Comparison of ENCODE assay signal across 23 mouse cellular contexts in genomic region chr10:34551636-34552035, GRCm38 (mm10).
"Had no signal": no experiment of that assay in that cellular context is flagged by ENCODE, and none has a peak within 500 bp of the region (broad histone marks: within the 10 kb centered on the region; RNA-seq: fewer than 3 reads in every experiment).

No protein-coding gene starts in this region.

- H3K9ac ChIP-seq: limb, embryonic 12.5 days; limb, embryonic 15.5 days; liver, embryonic 14.5 days; liver, postnatal 0 days; lung, embryonic 14.5 days; midbrain, embryonic 15.5 days; neural tube, embryonic 13.5 days had no signal

- H3K4me2 ChIP-seq: limb, embryonic 12.5 days; limb, embryonic 15.5 days; liver, embryonic 11.5 days; lung, embryonic 14.5 days; midbrain, embryonic 15.5 days; neural tube, embryonic 13.5 days had no signal

- H3K4me1 ChIP-seq: limb, embryonic 12.5 days; limb, embryonic 15.5 days; midbrain, embryonic 15.5 days; neural tube, embryonic 13.5 days had no signal

- H3K27ac ChIP-seq: kidney, postnatal 0 days; left cerebral cortex, adult 2 months; limb, embryonic 12.5 days; limb, embryonic 15.5 days; liver, embryonic 14.5 days; macrophage; midbrain, embryonic 15.5 days; neural tube, embryonic 13.5 days; stomach, postnatal 0 days had no signal

- H3K27me3 ChIP-seq: limb, embryonic 12.5 days; limb, embryonic 15.5 days; midbrain, embryonic 15.5 days; neural tube, embryonic 13.5 days had no signal

- DNase-seq: kidney, adult 2 months; layer of hippocampus, postnatal 36 days; left cerebral cortex, postnatal 4 days; liver, postnatal 0 days; lung, embryonic 14.5 days; right cerebral cortex, adult 18-20 months; right cerebral cortex, postnatal 14 days; right cerebral cortex, postnatal 4 days; thymus, adult 2 months; thymus, postnatal 14 days; thymus, postnatal 4 days had no signal

- H3K9me3 ChIP-seq: limb, embryonic 12.5 days; limb, embryonic 15.5 days; midbrain, embryonic 15.5 days; neural tube, embryonic 13.5 days had no signal

- H3K36me3 ChIP-seq: limb, embryonic 12.5 days; limb, embryonic 15.5 days; midbrain, embryonic 15.5 days; neural tube, embryonic 13.5 days had no signal

- ATAC-seq: liver, postnatal 0 days; lung, postnatal 0 days; midbrain, embryonic 15.5 days had no signal

- H3K4me3 ChIP-seq: left cerebral cortex, adult 2 months; limb, embryonic 12.5 days; limb, embryonic 15.5 days; midbrain, embryonic 15.5 days; myocyte; neural tube, embryonic 13.5 days had no signal
